Mouse (Mus musculus): Measurements from ENCODE around the gene Slc41a1.

GRCm38 (mm10) chr1:131844883-131845282 lies 17.6 kb downstream of the Slc41a1 start:
- TF ChIP-seq POLR2A (IDR thresholded peaks at IDR 0.05; ENCODE audit: extremely low read depth, insufficient read depth, low read length) (no peak), CTCF (IDR thresholded peaks at IDR 0.05; ENCODE audit: extremely low read depth, insufficient read depth, low read length) (no peak)

All from cortical plate, adult 2 months (tissue).